Mouse (Mus musculus) spleen, adult 2 months (tissue): ENCODE measurements around the gene Rab22a.

Experiments used
- CTCF ChIP-seq: fragments of 200-500 bp; IDR thresholded peaks from 2 replicates; pipeline ENCODE4 v1.5.1; 2011; ENCODE audit warnings: mild to moderate bottlenecking, inconsistent platforms; ENCODE audit not compliant: insufficient read depth, insufficient read length, insufficient replicate concordance; ENCODE audit errors: extremely low read depth
- POLR2A ChIP-seq: fragments of 200-500 bp; IDR thresholded peaks from 2 replicates; pipeline ENCODE4 v1.6.1; 2011; ENCODE audit warnings: low read depth, low read length, inconsistent platforms

DNA sequence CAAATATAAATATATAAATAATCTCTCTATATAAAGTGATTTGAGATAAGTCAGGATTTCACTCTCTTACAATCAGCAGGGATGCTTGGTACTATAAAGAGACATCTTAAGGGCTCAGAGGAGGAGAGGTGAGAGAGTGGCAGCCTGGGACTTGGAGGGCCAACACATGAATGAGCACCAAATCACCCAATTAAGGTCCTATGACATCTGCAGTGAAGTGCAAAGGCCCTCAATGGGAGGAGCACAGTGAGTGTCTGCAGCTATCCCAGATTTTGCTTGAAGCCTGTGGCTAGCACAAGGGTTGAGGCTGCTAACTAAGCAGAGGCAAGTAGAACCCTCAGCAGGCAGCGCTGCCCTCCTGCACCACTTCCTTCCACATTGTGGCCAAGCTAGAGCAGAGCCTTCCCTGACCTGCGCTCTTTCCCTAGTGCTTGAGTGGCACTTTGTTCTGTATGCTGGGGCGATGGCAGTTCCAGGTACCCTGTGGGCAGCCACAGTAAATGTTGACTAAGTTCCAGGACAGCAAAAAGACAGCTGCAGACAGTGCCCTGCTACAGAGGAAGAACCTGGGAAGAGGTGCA, 26.3 kb downstream of the Rab22a start:
- TF ChIP-seq CTCF: no peak
- TF ChIP-seq POLR2A: no peak
